Mouse (Mus musculus) small intestine, adult 2 months (tissue): ENCODE measurements around the gene Nckap5.
A peak's percentile ranks its signal among the peaks of the same experiment; 100 is the strongest.

Experiments
- CTCF ChIP-seq: fragments of 200-500 bp; IDR thresholded peaks from 2 replicates; pipeline ENCODE4 v1.5.1; 2012; ENCODE audit warnings: low read depth, mild to moderate bottlenecking, control low read depth, inconsistent platforms, low read length, moderate library complexity, mixed read lengths; ENCODE audit not compliant: insufficient replicate concordance, insufficient read length; ENCODE audit errors: extremely low read depth
- POLR2A ChIP-seq: fragments of 200-500 bp; IDR thresholded peaks from 2 replicates; pipeline ENCODE4 v1.6.1; 2012; ENCODE audit warnings: low read depth, mild to moderate bottlenecking, control low read depth, inconsistent platforms, low read length, moderate library complexity

- peak; percentile 13; the same call in 1 of the 2 replicates for TF ChIP-seq CTCF
- no peak for TF ChIP-seq POLR2A
Observed at GRCm38 (mm10) chr1:126432285-126432684, 398.3 kb downstream of the Nckap5 start.
